Mouse (Mus musculus) lung, adult 2 months (tissue): ENCODE data around the gene Npm3.

Experiments used
- CTCF ChIP-seq: fragments of 200-500 bp; IDR thresholded peaks from 2 replicates; pipeline ENCODE4 v1.5.1; 2011; ENCODE audit warnings: mild to moderate bottlenecking, low read length, control low read depth; ENCODE audit not compliant: insufficient read depth
- POLR2A ChIP-seq: fragments of 200-500 bp; IDR thresholded peaks from 2 replicates; pipeline ENCODE4 v1.6.1; 2011; ENCODE audit warnings: low read depth, mild to moderate bottlenecking, control low read depth, low read length, borderline replicate concordance; ENCODE audit errors: extremely low read depth

- TF ChIP-seq CTCF (no peak), POLR2A (no peak)
Observed at GRCm38 (mm10) chr19:45734762-45735161, 14.6 kb downstream of the Npm3 start.
